Mouse (Mus musculus) erythroblast, adult 5-6 weeks (primary cell): ENCODE measurements around the gene Fam120a. TPM values are rescaled to one million over a fixed set of nuclear protein-coding genes. Genes with fewer than 3 reads are reported as not detected.

ENCODE experiments used
- total RNA-seq, 2 experiments: library from RNA; stranded (forward) in 1 of 2; stranded (reverse) in 1 of 2; fragments of 150-400 nt in 1 of 2; fragments of 200-764, 138-1000 nt in 1 of 2; gene quantifications; 2 replicates each; pipeline versions ENCODE4 v1.2.3 to v1.2.4; 2015 to 2017; ENCODE audit warnings: low replicate concordance in 2 of 2

Fam120a gene
- total RNA-seq, 2 experiments from 2014 or later, result 47.6 to 81.5 TPM

Other genes with a start within 250 kb of the Fam120a start
- gene Phf2, start 96.9 kb downstream of the Fam120a start, total RNA-seq (2015; ENCODE audit: low replicate concordance), result 9.4 and 10.2 TPM in 2 replicates
- 3.9 and 5.6 TPM in 2 replicates for gene Phf2, start 96.9 kb downstream of the Fam120a start, total RNA-seq (2017; ENCODE audit: low replicate concordance)
- not detected in 2 replicates for gene Wnk2, start 180.0 kb upstream of the Fam120a start, total RNA-seq (2015; ENCODE audit: low replicate concordance)
- gene Wnk2, start 180.0 kb upstream of the Fam120a start, total RNA-seq (2017; ENCODE audit: low replicate concordance), result not detected in 2 replicates
- 18.3 and 22.2 TPM in 2 replicates for gene Ninj1, start 219.5 kb upstream of the Fam120a start, total RNA-seq (2015; ENCODE audit: low replicate concordance)
- gene Ninj1, start 219.5 kb upstream of the Fam120a start, total RNA-seq (2017; ENCODE audit: low replicate concordance), result 6.4 and 13.3 TPM in 2 replicates
- gene Card19, start 248.0 kb upstream of the Fam120a start, total RNA-seq (2015; ENCODE audit: low replicate concordance), result 13.1 and 22.8 TPM in 2 replicates
- 8.2 and 8.9 TPM in 2 replicates for gene Card19, start 248.0 kb upstream of the Fam120a start, total RNA-seq (2017; ENCODE audit: low replicate concordance)